Mouse (Mus musculus) intestine, postnatal 0 days (tissue): ENCODE data around the gene Pip4k2c. TPM values are rescaled to one million over a fixed set of nuclear protein-coding genes. Genes with fewer than 3 reads are reported as not detected.
A peak's percentile ranks its signal among the peaks of the same experiment; 100 is the strongest.

Experiments used
- ATAC-seq: fragments of 200-750 bp; cut with Nextera tagmentation; 2 replicates; pipeline ENCODE4 v1.8.0; 2017; ENCODE audit warnings: mild to moderate bottlenecking, moderate TSS enrichment, moderate library complexity
- H3K27ac ChIP-seq: fragments of 300-500 bp; sonication (generic); 2 replicates; pipeline ENCODE4 v1.5.1; 2014; ENCODE audit warnings: mild to moderate bottlenecking, low read depth, low read length, moderate library complexity
- H3K27me3 ChIP-seq: fragments of 300-500 bp; sonication (generic); replicated peaks from 2 replicates; pipeline ENCODE4 v1.6.1; 2014; ENCODE audit warnings: low read length, mixed read lengths; ENCODE audit not compliant: control insufficient read depth, insufficient read depth
- H3K36me3 ChIP-seq: fragments of 300-500 bp; sonication (generic); 2 replicates; pipeline ENCODE4 v1.6.1; 2014; ENCODE audit warnings: mild to moderate bottlenecking, moderate library complexity; ENCODE audit not compliant: control insufficient read depth, insufficient read depth
- H3K4me1 ChIP-seq: fragments of 300-500 bp; sonication (generic); replicated peaks from 2 replicates; pipeline ENCODE4 v1.6.1; 2014; ENCODE audit warnings: antibody characterized with exemption, low read length, mixed read lengths; ENCODE audit not compliant: control insufficient read depth, insufficient read depth
- H3K4me2 ChIP-seq: fragments of 300-500 bp; sonication (generic); replicated peaks from 2 replicates; pipeline ENCODE4 v1.6.1; 2014; ENCODE audit warnings: low read depth, mild to moderate bottlenecking, moderate library complexity
- H3K4me3 ChIP-seq: fragments of 300-500 bp; sonication (generic); 2 replicates; pipeline ENCODE4 v1.5.1; 2014; ENCODE audit warnings: low read depth, low read length
- H3K9ac ChIP-seq: fragments of 300-500 bp; sonication (generic); 2 replicates; pipeline ENCODE4 v1.6.1; 2014; ENCODE audit warnings: mild to moderate bottlenecking, low read depth, low read length
- H3K9me3 ChIP-seq: fragments of 300-500 bp; sonication (generic); 2 replicates; pipeline ENCODE4 v1.6.1; 2016; ENCODE audit warnings: mixed run types; ENCODE audit not compliant: control insufficient read depth
- CTCF ChIP-seq: sonication (generic); IDR thresholded peaks from 2 replicates; pipeline ENCODE4 v1.5.1; 2016; ENCODE audit warnings: low read depth, mild to moderate bottlenecking, control low read depth, antibody characterized with exemption, moderate library complexity
- WGBS: fragments of 180-500 bp; shearing (Covaris S2); extraction: QIAGEN DNeasy Blood & Tissue Kit; methylation state at CpG from one replicate; pipeline ENCODE4 v1.1.7; 2014; 5-methylcytosine and 5-hydroxymethylcytosine counted together
- polyA plus RNA-seq: library from polyadenylated mRNA; unstranded; fragments of >200 nt; fragmentation: Nextera tagmentation; extraction: Ambion mirVana; gene quantifications from 2 replicates; pipeline ENCODE4 v1.2.1, GENCODE M21; 2015

Gene Pip4k2c
- polyA plus RNA-seq, 1 experiment from 2014 or later = 43.0 TPM

DNA sequence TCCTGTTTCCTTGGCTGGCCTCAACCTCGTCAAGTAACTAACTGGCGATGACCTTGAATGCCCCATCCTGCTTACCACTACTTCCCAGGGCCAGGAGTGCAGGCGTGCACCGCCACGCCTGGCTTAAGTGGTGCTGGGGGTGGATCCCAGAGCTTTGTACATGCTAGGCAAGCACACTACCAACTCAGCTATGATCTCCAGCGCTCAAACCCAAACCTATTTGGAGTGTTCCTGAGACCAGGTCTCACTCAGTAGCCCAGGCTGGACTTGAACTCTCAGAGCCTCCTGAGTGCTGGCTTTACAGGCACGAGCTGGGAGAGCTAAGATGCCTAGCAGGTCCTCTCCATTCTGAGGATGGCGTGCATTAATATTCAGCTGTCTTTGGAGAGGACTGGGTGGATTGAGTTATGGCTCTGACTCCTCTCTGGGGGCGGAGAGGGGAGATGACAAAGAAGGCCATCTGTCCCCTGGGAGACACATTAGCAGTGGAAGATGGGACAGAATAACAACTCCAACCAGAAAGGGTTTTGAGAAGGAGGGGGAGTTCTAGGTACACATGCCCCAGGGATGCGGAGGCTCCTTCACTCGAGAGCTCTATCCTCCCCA lies 13.8 kb downstream of the Pip4k2c start:
- no peak for ATAC-seq
- H3K27me3 ChIP-seq = no peaks in the 10 kb centered on the region
- H3K27ac ChIP-seq = no peak overlapping the region
- 0 out of 2 replicates have a peak, but pooled peaks cover 5% of the 10 kb centered on the region for H3K4me1 ChIP-seq
- no peak overlapping the region for H3K9ac ChIP-seq
- H3K9me3 ChIP-seq = no peaks in the 10 kb centered on the region
- WGBS = 75% methylated on average over 11 of the region's 11 CpGs
- no peak overlapping the region for H3K4me2 ChIP-seq
- H3K4me3 ChIP-seq = no peak overlapping the region
- peaks cover 51% of the 10 kb centered on the region for H3K36me3 ChIP-seq
- TF ChIP-seq CTCF = no peak

DNA sequence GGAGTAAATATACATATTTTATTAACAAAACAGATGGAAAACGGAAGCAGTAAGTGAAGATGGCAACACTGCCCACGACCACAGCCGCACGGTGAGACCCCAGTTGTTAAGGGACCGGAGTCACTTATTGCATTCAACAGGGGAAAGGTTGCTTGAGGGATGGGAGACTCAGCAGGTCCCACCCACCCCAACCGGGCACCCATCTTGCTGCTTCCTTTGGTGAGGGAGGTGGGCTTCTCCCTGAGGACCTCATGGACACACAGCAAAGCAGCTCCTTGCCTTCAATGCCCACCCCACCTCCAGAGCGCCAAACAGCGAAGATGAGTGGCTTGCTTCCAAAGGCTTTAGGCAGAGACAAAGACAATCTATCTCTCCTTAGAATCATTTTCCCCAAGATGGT lies 14.3 kb downstream of the Pip4k2c start:
- 89% methylated on average over 8 of the region's 8 CpGs for WGBS
- no peaks in the 10 kb centered on the region for H3K27me3 ChIP-seq
- TF ChIP-seq CTCF = no peak
- no peak for ATAC-seq
- H3K9me3 ChIP-seq = no peaks in the 10 kb centered on the region
- H3K4me2 ChIP-seq = no peak overlapping the region
- peaks cover 48% of the 10 kb centered on the region for H3K36me3 ChIP-seq
- 0 out of 2 replicates have a peak, but pooled peaks cover 5% of the 10 kb centered on the region for H3K4me1 ChIP-seq
- H3K4me3 ChIP-seq = no peak overlapping the region
- no peak overlapping the region; the same call in 1 of the 2 replicates for H3K27ac ChIP-seq
- H3K9ac ChIP-seq = no peak overlapping the region

- H3K9ac ChIP-seq = no peak overlapping the region
- H3K27ac ChIP-seq = 0 out of 2 replicates have a peak overlapping the region, but pooled peaks have one; percentile 86
Measured at GRCm38 (mm10) chr10:127196392-127196791, 15.0 kb downstream of the Pip4k2c start.

GRCm38 (mm10) chr10:127195328-127196129 lies 15.9 kb downstream of the Pip4k2c start, which contains the start of gene Dtx3:
Gene Dtx3 (minus strand): TSS chr10:127195728.
- Histone ChIP-seq H3K4me2 (peak within 1 kb of the TSS; percentile 99), H3K27me3 (no peaks in the 10 kb centered on the region), H3K4me1 (0 out of 2 replicates have a peak, but pooled peaks cover 5% of the 10 kb centered on the region), H3K36me3 (peaks cover 42% of the 10 kb centered on the region), H3K9me3 (no peaks in the 10 kb centered on the region), H3K27ac (peak within 1 kb of the TSS; percentile 86), H3K9ac (peak within 1 kb of the TSS; percentile 69), H3K4me3 (peak within 1 kb of the TSS; percentile 82)
- no peak for TF ChIP-seq CTCF
- WGBS = under 1% methylated on average over 35 of the region's 47 CpGs
- peak; percentile 15; the same call in 1 of the 2 replicates for ATAC-seq

More at GRCm38 (mm10) chr10:127196392-127196791, 15.0 kb downstream of the Pip4k2c start:
- Histone ChIP-seq H3K27me3 (no peaks in the 10 kb centered on the region), H3K4me3 (peak overlapping the region; percentile 82), H3K9me3 (no peaks in the 10 kb centered on the region), H3K4me1 (0 out of 2 replicates have a peak, but pooled peaks cover 5% of the 10 kb centered on the region), H3K4me2 (peak overlapping the region; percentile 99), H3K36me3 (peaks cover 46% of the 10 kb centered on the region)
- TF ChIP-seq CTCF = no peak
- peak; percentile 47; the same call in 1 of the 2 replicates for ATAC-seq
- WGBS = 12% methylated on average over 5 of the region's 5 CpGs

DNA sequence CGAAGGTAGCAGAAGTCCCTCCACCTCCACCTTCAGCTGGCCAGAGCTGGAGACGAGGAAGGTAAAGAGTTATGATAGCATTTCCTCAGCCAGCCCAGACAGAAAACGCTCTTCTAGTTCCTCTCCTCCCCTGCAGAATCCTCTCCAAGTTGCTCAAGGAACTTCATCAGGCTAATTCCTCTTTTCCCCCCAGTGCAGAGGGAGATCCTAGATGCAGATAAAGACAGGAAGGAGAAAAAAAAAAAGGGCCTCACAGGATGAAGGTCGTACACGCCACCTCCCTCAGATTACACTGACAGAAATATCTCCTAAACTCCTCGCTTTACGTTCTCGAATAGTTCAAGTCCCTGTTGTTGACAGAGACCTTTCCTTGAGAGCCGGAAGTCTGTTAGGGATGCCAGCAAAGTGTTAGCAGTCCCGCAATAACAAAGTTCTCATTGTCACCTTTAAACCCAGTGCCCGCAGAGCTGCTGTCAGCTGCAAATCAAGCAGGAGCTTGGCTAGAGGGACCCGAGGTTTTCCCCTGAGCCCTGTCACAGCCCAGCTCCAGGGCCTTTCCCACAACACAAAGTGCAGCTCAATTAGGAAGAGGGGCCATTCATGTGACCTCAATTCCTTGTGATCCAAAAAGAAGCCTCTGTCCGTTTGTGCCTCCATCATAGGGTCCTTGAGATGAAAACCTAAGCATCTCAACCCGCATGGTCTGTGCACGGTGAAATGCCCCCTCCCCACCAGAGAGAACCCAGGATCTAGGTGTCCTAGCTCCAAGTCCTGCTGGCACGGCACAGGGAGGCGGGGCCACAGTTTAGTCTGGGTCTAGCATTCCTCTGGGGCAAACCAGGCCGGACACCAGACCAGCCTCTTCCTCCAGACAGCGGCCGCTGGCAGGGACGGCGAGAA lies 16.7 kb downstream of the Pip4k2c start:
- Histone ChIP-seq H3K27me3 (no peaks in the 10 kb centered on the region), H3K4me3 (peak overlapping the region; percentile 82), H3K27ac (peak overlapping the region; percentile 86), H3K9me3 (no peaks in the 10 kb centered on the region), H3K4me1 (0 out of 2 replicates have a peak, but pooled peaks cover 5% of the 10 kb centered on the region), H3K36me3 (peaks cover 34% of the 10 kb centered on the region), H3K4me2 (peak overlapping the region; percentile 99), H3K9ac (peak overlapping the region; percentile 69)
- 9% methylated on average over 22 of the region's 22 CpGs for WGBS
- peak; percentile 34 for ATAC-seq
- no peak for TF ChIP-seq CTCF
